19 mouse cellular contexts compared by ENCODE assay signal in the genomic region with DNA sequence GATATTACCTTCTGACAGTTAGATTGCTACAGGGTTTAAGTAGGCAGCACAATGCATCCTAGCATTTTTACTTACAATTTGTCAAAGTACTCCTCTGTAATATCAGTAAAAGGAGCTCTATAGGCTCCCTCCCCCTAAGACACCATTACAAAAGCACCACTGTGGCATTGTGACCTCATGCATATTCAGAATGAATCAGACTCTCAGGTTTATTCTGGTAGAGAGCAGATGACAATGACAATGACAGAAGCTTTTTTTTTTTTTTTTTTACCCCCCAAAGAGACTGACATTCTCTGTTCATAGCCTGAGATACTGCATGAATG. TPM values are rescaled to one million over a fixed set of nuclear protein-coding genes. Genes with fewer than 3 reads are reported as not detected.
DNase-seq lines count a peak whose midpoint lies in the region; ATAC-seq lines count a peak whose summit lies in the region.
"Had no signal": no experiment of that assay in that cellular context is flagged by ENCODE, and none has a peak within 500 bp of the region (broad histone marks: within the 10 kb centered on the region; RNA-seq: fewer than 3 reads in every experiment).

No protein-coding gene starts in this region.

- no peak overlapping the region for H3K4me2 ChIP-seq in kidney, embryonic 15.5 days
- no peak overlapping the region for H3K4me2 ChIP-seq in forebrain, embryonic 11.5 days (ENCODE audit: low read depth, low read length, severe bottlenecking)
- no peak overlapping the region for H3K4me2 ChIP-seq in neural tube, embryonic 13.5 days

- H3K9ac ChIP-seq in kidney, embryonic 15.5 days = no peak overlapping the region
- H3K9ac ChIP-seq in forebrain, embryonic 11.5 days (ENCODE audit: low read length) = no peak overlapping the region
- no peak overlapping the region for H3K9ac ChIP-seq in neural tube, embryonic 13.5 days
- H3K9ac ChIP-seq: heart, embryonic 15.5 days had no signal

- H3K4me1 ChIP-seq in kidney, embryonic 15.5 days = peaks cover 56% of the 10 kb centered on the region
- H3K4me1 ChIP-seq in forebrain, embryonic 11.5 days (replicated peaks; ENCODE audit: control insufficient read depth, insufficient read depth, low read length) = peaks cover 21% of the 10 kb centered on the region
- peaks cover 96% of the 10 kb centered on the region for H3K4me1 ChIP-seq in limb, embryonic 10.5 days
- peaks cover 57% of the 10 kb centered on the region for H3K4me1 ChIP-seq in neural tube, embryonic 13.5 days (replicated peaks)

- DNase-seq in kidney, adult 11 months = no peak
- DNase-seq in forebrain, embryonic 11.5 days (ENCODE audit: low spot score) = no peak
- DNase-seq in limb, embryonic 10.5 days (ENCODE audit: low spot score) = no peak
- DNase-seq in heart, postnatal 4 days = no peak
- DNase-seq in natural killer cell, adult 2 months (ENCODE audit: low spot score in 2 of 2) = no peak
- no peak for DNase-seq in T-cell, adult 2 months (ENCODE audit: low spot score)
- DNase-seq: adrenal gland, postnatal 36 days; cerebellum, adult 18-20 months; kidney, adult 9 months; thymus, adult 2 months had no signal

- ATAC-seq in kidney, embryonic 15.5 days (replicated peaks; ENCODE audit: low FRiP score) = no peak
- 0 out of 2 replicates have a peak, but pooled peaks have one; percentile 23 for ATAC-seq in forebrain, embryonic 11.5 days (replicated peaks; ENCODE audit: low FRiP score)
- ATAC-seq in neural tube, embryonic 13.5 days (ENCODE audit: low read depth) = no peak
- ATAC-seq: Patski had no signal

- no peaks in the 10 kb centered on the region for H3K9me3 ChIP-seq in kidney, embryonic 15.5 days (replicated peaks)
- H3K9me3 ChIP-seq in forebrain, embryonic 11.5 days (ENCODE audit: control insufficient read depth, low read length) = no peaks in the 10 kb centered on the region; the same call in 1 of the 2 replicates
- H3K9me3 ChIP-seq in limb, embryonic 10.5 days (replicated peaks) = no peaks in the 10 kb centered on the region
- H3K9me3 ChIP-seq in neural tube, embryonic 13.5 days = no peaks in the 10 kb centered on the region
- H3K9me3 ChIP-seq: heart, embryonic 15.5 days had no signal

- no peak overlapping the region for H3K4me3 ChIP-seq in kidney, embryonic 15.5 days (replicated peaks)
- H3K4me3 ChIP-seq in forebrain, embryonic 11.5 days (ENCODE audit: low read depth, low read length) = no peak overlapping the region
- no peak overlapping the region for H3K4me3 ChIP-seq in limb, embryonic 10.5 days
- no peak overlapping the region for H3K4me3 ChIP-seq in neural tube, embryonic 13.5 days
- H3K4me3 ChIP-seq: heart, embryonic 15.5 days had no signal

- no peaks in the 10 kb centered on the region for H3K27me3 ChIP-seq in kidney, embryonic 15.5 days
- H3K27me3 ChIP-seq in forebrain, embryonic 11.5 days (ENCODE audit: control insufficient read depth, insufficient read depth, low read length) = no peaks in the 10 kb centered on the region
- no peaks in the 10 kb centered on the region for H3K27me3 ChIP-seq in limb, embryonic 10.5 days (ENCODE audit: low read depth, poor library complexity, severe bottlenecking)
- H3K27me3 ChIP-seq in neural tube, embryonic 13.5 days = no peaks in the 10 kb centered on the region
- H3K27me3 ChIP-seq: heart, embryonic 15.5 days; Patski had no signal

- H3K36me3 ChIP-seq in kidney, embryonic 15.5 days = no peaks in the 10 kb centered on the region
- no peaks in the 10 kb centered on the region for H3K36me3 ChIP-seq in forebrain, embryonic 11.5 days (ENCODE audit: control insufficient read depth, insufficient read depth, low read length)
- peaks cover 37% of the 10 kb centered on the region for H3K36me3 ChIP-seq in limb, embryonic 10.5 days
- H3K36me3 ChIP-seq in neural tube, embryonic 13.5 days = no peaks in the 10 kb centered on the region
- H3K36me3 ChIP-seq: heart, embryonic 15.5 days had no signal

- peak overlapping the region; percentile 76 for H3K27ac ChIP-seq in kidney, embryonic 15.5 days
- peak overlapping the region; percentile 63 for H3K27ac ChIP-seq in forebrain, embryonic 11.5 days (ENCODE audit: low read depth, low read length)
- H3K27ac ChIP-seq in limb, embryonic 10.5 days = peak overlapping the region; percentile 96
- H3K27ac ChIP-seq in neural tube, embryonic 13.5 days (replicated peaks) = peak overlapping the region; percentile 88
- H3K27ac ChIP-seq: heart, embryonic 15.5 days had no signal

RNA-seq across cellular contexts. Expression of a gene that starts 9.8 kb away (rescaled TPM):
- 20.2 and 21.5 TPM in 2 replicates for polyA plus RNA-seq in kidney, embryonic 15.5 days (2015; fragmentation: Nextera tagmentation; extraction: Ambion mirVana)
- polyA plus RNA-seq in forebrain, embryonic 11.5 days (2014; fragmentation: Nextera tagmentation; extraction: Ambion mirVana) = 4.0 TPM in 2 replicates
- 109 and 110 TPM in 2 replicates for polyA plus RNA-seq in limb, embryonic 10.5 days (2016; fragmentation: Nextera tagmentation; extraction: Ambion mirVana)
- 6.2 and 7.8 TPM in 2 replicates for polyA plus RNA-seq in neural tube, embryonic 13.5 days (2015; fragmentation: Nextera tagmentation; extraction: Ambion mirVana)
- total RNA-seq in heart, postnatal 4 days (2021) = 1 to 10 TPM; 1.2 to 1.4 TPM
- total RNA-seq: neutrophil, adult 5-6 weeks had no signal
- polyA plus RNA-seq: Patski; thymus, adult 2 months had no signal

RNA-seq across cellular contexts. Expression of a gene that starts 17.0 kb away (rescaled TPM):
- 0.18 and 0.37 TPM in 2 replicates for polyA plus RNA-seq in kidney, embryonic 15.5 days (2015; fragmentation: Nextera tagmentation; extraction: Ambion mirVana)
- polyA plus RNA-seq in forebrain, embryonic 11.5 days (2014; fragmentation: Nextera tagmentation; extraction: Ambion mirVana) = 5.4 and 5.6 TPM in 2 replicates
- polyA plus RNA-seq in limb, embryonic 10.5 days (2016; fragmentation: Nextera tagmentation; extraction: Ambion mirVana) = 1.1 and 1.4 TPM in 2 replicates
- polyA plus RNA-seq in neural tube, embryonic 13.5 days (2015; fragmentation: Nextera tagmentation; extraction: Ambion mirVana) = 0.59 and 0.87 TPM in 2 replicates
- under 1 TPM; 0.16 to 0.19 TPM for total RNA-seq in heart, postnatal 4 days (2021)
- total RNA-seq: gastrocnemius, adult 8-10 months; neutrophil, adult 5-6 weeks had no signal
- polyA plus RNA-seq: Patski; small intestine, adult 2 months had no signal

RNA-seq across cellular contexts. Expression of a gene that starts 41.5 kb away (rescaled TPM):
- not detected in 2 replicates for polyA plus RNA-seq in kidney, embryonic 15.5 days (2015; fragmentation: Nextera tagmentation; extraction: Ambion mirVana)
- not detected in 2 replicates for polyA plus RNA-seq in forebrain, embryonic 11.5 days (2014; fragmentation: Nextera tagmentation; extraction: Ambion mirVana)
- 0.38 and 0.59 TPM in 2 replicates for polyA plus RNA-seq in limb, embryonic 10.5 days (2016; fragmentation: Nextera tagmentation; extraction: Ambion mirVana)
- polyA plus RNA-seq in neural tube, embryonic 13.5 days (2015; fragmentation: Nextera tagmentation; extraction: Ambion mirVana) = not detected in 2 replicates
- total RNA-seq in heart, postnatal 4 days (2021) = under 1 TPM in 1 of 2 experiments, not detected in 1; 0.52 TPM
- total RNA-seq: neutrophil, adult 5-6 weeks had no signal
- polyA plus RNA-seq: small intestine, adult 2 months; thymus, adult 2 months had no signal

RNA-seq across cellular contexts. Expression of a gene that starts 41.6 kb away (rescaled TPM):
- 44.5 and 46.6 TPM in 2 replicates for polyA plus RNA-seq in kidney, embryonic 15.5 days (2015; fragmentation: Nextera tagmentation; extraction: Ambion mirVana)
- 54.2 and 60.2 TPM in 2 replicates for polyA plus RNA-seq in forebrain, embryonic 11.5 days (2014; fragmentation: Nextera tagmentation; extraction: Ambion mirVana)
- 45.7 and 51.6 TPM in 2 replicates for polyA plus RNA-seq in limb, embryonic 10.5 days (2016; fragmentation: Nextera tagmentation; extraction: Ambion mirVana)
- polyA plus RNA-seq in neural tube, embryonic 13.5 days (2015; fragmentation: Nextera tagmentation; extraction: Ambion mirVana) = 28.3 and 28.4 TPM in 2 replicates
- total RNA-seq in heart, postnatal 4 days (2021) = 10 to 100 TPM; 18.0 to 20.2 TPM

RNA-seq across cellular contexts. Expression of a gene that starts 59.7 kb away (rescaled TPM):
- polyA plus RNA-seq in kidney, embryonic 15.5 days (2015; fragmentation: Nextera tagmentation; extraction: Ambion mirVana) = 0.40 and 0.66 TPM in 2 replicates
- polyA plus RNA-seq in forebrain, embryonic 11.5 days (2014; fragmentation: Nextera tagmentation; extraction: Ambion mirVana) = 0.15 and 0.72 TPM in 2 replicates
- polyA plus RNA-seq in limb, embryonic 10.5 days (2016; fragmentation: Nextera tagmentation; extraction: Ambion mirVana) = 0.23 and 0.35 TPM in 2 replicates
- polyA plus RNA-seq in neural tube, embryonic 13.5 days (2015; fragmentation: Nextera tagmentation; extraction: Ambion mirVana) = not detected in 2 replicates
- total RNA-seq in heart, postnatal 4 days (2021) = under 1 TPM; 0.20 to 0.38 TPM
- total RNA-seq: adrenal gland, postnatal 36 days; gastrocnemius, adult 8-10 months; left cerebral cortex, adult 8-10 months; neutrophil, adult 5-6 weeks had no signal
- polyA plus RNA-seq: liver, embryonic 16.5 days; small intestine, adult 2 months; thymus, adult 2 months had no signal
